ENCODE assay signal across 8 mouse cellular contexts in genomic region chr4:150655989-150656388, GRCm38 (mm10). TPM values are rescaled to one million over a fixed set of nuclear protein-coding genes. Genes with fewer than 3 reads are reported as not detected.
A peak's percentile ranks its signal among the peaks of the same experiment; 100 is the strongest.
DNase-seq lines count a peak whose midpoint lies in the region; ATAC-seq and TF ChIP-seq lines count a peak whose summit lies in the region.

No protein-coding gene starts in this region.

- no peaks in the 10 kb centered on the region for H3K9me3 ChIP-seq in forebrain, embryonic 12.5 days
- no peaks in the 10 kb centered on the region for H3K9me3 ChIP-seq in heart, postnatal 0 days (replicated peaks; ENCODE audit: control insufficient read depth, low read length)
- H3K9me3 ChIP-seq in liver, embryonic 15.5 days (replicated peaks), result 0 out of 2 replicates have a peak, but pooled peaks cover 2% of the 10 kb centered on the region
- no peaks in the 10 kb centered on the region for H3K9me3 ChIP-seq in neural tube, embryonic 11.5 days (ENCODE audit: control insufficient read depth, low read length)
- H3K9me3 ChIP-seq in stomach, embryonic 16.5 days (replicated peaks; ENCODE audit: control insufficient read depth, low read length), result peaks cover 6% of the 10 kb centered on the region; the same call in 1 of the 2 replicates

- peak; percentile 92 for TF ChIP-seq CTCF in heart, postnatal 0 days (IDR thresholded peaks at IDR 0.05; ENCODE audit: low read depth)

- no peak overlapping the region for H3K4me3 ChIP-seq in forebrain, embryonic 12.5 days (replicated peaks)
- no peak overlapping the region for H3K4me3 ChIP-seq in heart, postnatal 0 days (ENCODE audit: low read depth, low read length)
- no peak overlapping the region for H3K4me3 ChIP-seq in liver, embryonic 15.5 days (replicated peaks)
- no peak overlapping the region for H3K4me3 ChIP-seq in neural tube, embryonic 11.5 days (ENCODE audit: low read depth, low read length)
- H3K4me3 ChIP-seq in stomach, embryonic 16.5 days (replicated peaks; ENCODE audit: low read length), result no peak overlapping the region

- TF ChIP-seq EP300 in heart, postnatal 0 days (IDR thresholded peaks at IDR 0.05; ENCODE audit: low read depth), result no peak

- no peak overlapping the region for H3K27ac ChIP-seq in forebrain, embryonic 12.5 days
- H3K27ac ChIP-seq in heart, postnatal 0 days (ENCODE audit: low read depth), result no peak overlapping the region
- H3K27ac ChIP-seq in liver, embryonic 15.5 days (replicated peaks), result no peak overlapping the region
- no peak overlapping the region for H3K27ac ChIP-seq in neural tube, embryonic 11.5 days (ENCODE audit: low read depth, low read length)
- no peak overlapping the region for H3K27ac ChIP-seq in stomach, embryonic 16.5 days (ENCODE audit: low read length)

- H3K36me3 ChIP-seq in forebrain, embryonic 12.5 days (replicated peaks), result no peaks in the 10 kb centered on the region
- H3K36me3 ChIP-seq in heart, postnatal 0 days (replicated peaks; ENCODE audit: control insufficient read depth, insufficient read depth, low read length), result no peaks in the 10 kb centered on the region
- H3K36me3 ChIP-seq in liver, embryonic 15.5 days (replicated peaks), result no peaks in the 10 kb centered on the region
- no peaks in the 10 kb centered on the region for H3K36me3 ChIP-seq in neural tube, embryonic 11.5 days (ENCODE audit: control insufficient read depth, insufficient read depth, low read length)
- H3K36me3 ChIP-seq in stomach, embryonic 16.5 days (ENCODE audit: control insufficient read depth, insufficient read depth, low read length), result no peaks in the 10 kb centered on the region

- H3K27me3 ChIP-seq in forebrain, embryonic 12.5 days, result peaks cover 37% of the 10 kb centered on the region
- peaks cover 26% of the 10 kb centered on the region for H3K27me3 ChIP-seq in heart, postnatal 0 days (ENCODE audit: control insufficient read depth, insufficient read depth, low read length)
- H3K27me3 ChIP-seq in liver, embryonic 15.5 days, result peaks cover 38% of the 10 kb centered on the region
- 0 out of 2 replicates have a peak, but pooled peaks cover 5% of the 10 kb centered on the region for H3K27me3 ChIP-seq in neural tube, embryonic 11.5 days (ENCODE audit: control insufficient read depth, insufficient read depth, low read length)
- H3K27me3 ChIP-seq in stomach, embryonic 16.5 days (ENCODE audit: control insufficient read depth, insufficient read depth, low read length), result peaks cover 9% of the 10 kb centered on the region

- peak; percentile 85 for ATAC-seq in CD4-positive, CD25-positive, alpha-beta regulatory T cell, adult 4 months
- ATAC-seq in forebrain, embryonic 12.5 days (ENCODE audit: low FRiP score), result peak; percentile 73
- peak; percentile 75 for ATAC-seq in heart, postnatal 0 days (ENCODE audit: insufficient read depth, low read depth)
- peak; percentile 49; the same call in 1 of the 2 replicates for ATAC-seq in liver, embryonic 15.5 days (ENCODE audit: insufficient read depth)
- ATAC-seq in neural tube, embryonic 11.5 days (ENCODE audit: insufficient read depth, low FRiP score, low TSS enrichment), result peak; percentile 46; the same call in 1 of the 2 replicates
- peak; percentile 76 for ATAC-seq in stomach, embryonic 16.5 days (ENCODE audit: insufficient read depth, low FRiP score)

- DNase-seq in c-Kit-positive CD71-positive TER-119-negative erythroid progenitor cells, embryonic 14.5 days (ENCODE audit: low read depth), result peak; percentile 52
- peak; percentile 87 for DNase-seq in heart, postnatal 0 days (ENCODE audit: low spot score)
- peak; percentile 82 to 92 for DNase-seq in kidney, postnatal 36 days
- peak; percentile 88 for DNase-seq in neural tube, embryonic 11.5 days (ENCODE audit: low spot score)

- H3K9ac ChIP-seq in forebrain, embryonic 12.5 days, result no peak overlapping the region
- no peak overlapping the region for H3K9ac ChIP-seq in heart, postnatal 0 days (replicated peaks; ENCODE audit: low read depth, low read length)
- H3K9ac ChIP-seq in liver, embryonic 15.5 days, result no peak overlapping the region
- no peak overlapping the region for H3K9ac ChIP-seq in neural tube, embryonic 11.5 days (ENCODE audit: low read length)
- H3K9ac ChIP-seq in stomach, embryonic 16.5 days (ENCODE audit: low read length), result peak overlapping the region; percentile 36

- H3K4me2 ChIP-seq in forebrain, embryonic 12.5 days, result peak overlapping the region; percentile 32
- H3K4me2 ChIP-seq in heart, postnatal 0 days (ENCODE audit: low read depth, low read length), result no peak overlapping the region
- no peak overlapping the region for H3K4me2 ChIP-seq in liver, embryonic 15.5 days
- no peak overlapping the region for H3K4me2 ChIP-seq in neural tube, embryonic 11.5 days (ENCODE audit: low read depth)
- peak overlapping the region; percentile 16; the same call in 1 of the 2 replicates for H3K4me2 ChIP-seq in stomach, embryonic 16.5 days (ENCODE audit: low read depth, low read length)

- peaks cover 7% of the 10 kb centered on the region for H3K4me1 ChIP-seq in forebrain, embryonic 12.5 days
- H3K4me1 ChIP-seq in heart, postnatal 0 days (ENCODE audit: control insufficient read depth, insufficient read depth), result no peaks in the 10 kb centered on the region
- H3K4me1 ChIP-seq in liver, embryonic 15.5 days (replicated peaks), result peaks cover 14% of the 10 kb centered on the region
- H3K4me1 ChIP-seq in neural tube, embryonic 11.5 days (ENCODE audit: control insufficient read depth, insufficient read depth, low read length), result peaks cover 7% of the 10 kb centered on the region; the same call in 1 of the 2 replicates
- H3K4me1 ChIP-seq in stomach, embryonic 16.5 days (ENCODE audit: control insufficient read depth, insufficient read depth, low read length), result peaks cover 3% of the 10 kb centered on the region; the same call in 1 of the 2 replicates

- 5% methylated on average over 17 of the region's 17 CpGs for WGBS in forebrain, embryonic 12.5 days
- WGBS in heart, postnatal 0 days, result 4% methylated on average over 17 of the region's 17 CpGs
- WGBS in liver, embryonic 15.5 days (ENCODE audit: insufficient replicate concordance), result 4% methylated on average over 17 of the region's 17 CpGs
- 5% methylated on average over 17 of the region's 17 CpGs for WGBS in neural tube, embryonic 11.5 days
- WGBS in stomach, embryonic 16.5 days, result 4% methylated on average over 17 of the region's 17 CpGs

RNA-seq across cellular contexts. Expression of gene Slc45a1, which starts 4.0 kb away (rescaled TPM):
- not detected for polyA plus RNA-seq in CD4-positive, CD25-positive, alpha-beta regulatory T cell, adult 4 months (2017; shearing (Covaris generic))
- polyA plus RNA-seq in forebrain, embryonic 12.5 days (2016; fragmentation: Nextera tagmentation; extraction: Ambion mirVana), result 7.3 and 9.5 TPM in 2 replicates
- total RNA-seq in heart, postnatal 0 days (2014; rRNA removed; ENCODE audit: low replicate concordance), result not detected in 2 replicates
- not detected in 2 replicates for polyA plus RNA-seq in heart, postnatal 0 days (2015; fragmentation: Nextera tagmentation; extraction: Ambion mirVana)
- polyA plus RNA-seq in liver, embryonic 15.5 days (2015; fragmentation: Nextera tagmentation; extraction: Ambion mirVana), result not detected in 2 replicates
- 8.8 and 8.9 TPM in 2 replicates for polyA plus RNA-seq in neural tube, embryonic 11.5 days (2014; fragmentation: Nextera tagmentation; extraction: Ambion mirVana)
- 0.82 and 1.1 TPM in 2 replicates for polyA plus RNA-seq in stomach, embryonic 16.5 days (2015; fragmentation: Nextera tagmentation; extraction: Ambion mirVana)

Comparison
In these comparisons a context has a peak if more than half of its experiments do, and no peak if none do; other contexts are left out.
1. H3K4me2 ChIP-seq: peak in forebrain, embryonic 12.5 days (single experiment) and stomach, embryonic 16.5 days (single experiment); none in heart, postnatal 0 days (single experiment), liver, embryonic 15.5 days (single experiment) and neural tube, embryonic 11.5 days (single experiment).
2. Peak in every context shown above with its lines, with median percentiles within 50 percentile points of each other: ATAC-seq and DNase-seq.